Mouse (Mus musculus): Measurements from ENCODE around the gene Sirt2.

Gene Sirt2

GRCm38 (mm10) chr7:28814306-28815034 is 47.9 kb downstream of the Sirt2 start:
- DNase-seq (ENCODE audit: low read depth in 2 of 2, low spot score in 2 of 2), result no peak

DNA sequence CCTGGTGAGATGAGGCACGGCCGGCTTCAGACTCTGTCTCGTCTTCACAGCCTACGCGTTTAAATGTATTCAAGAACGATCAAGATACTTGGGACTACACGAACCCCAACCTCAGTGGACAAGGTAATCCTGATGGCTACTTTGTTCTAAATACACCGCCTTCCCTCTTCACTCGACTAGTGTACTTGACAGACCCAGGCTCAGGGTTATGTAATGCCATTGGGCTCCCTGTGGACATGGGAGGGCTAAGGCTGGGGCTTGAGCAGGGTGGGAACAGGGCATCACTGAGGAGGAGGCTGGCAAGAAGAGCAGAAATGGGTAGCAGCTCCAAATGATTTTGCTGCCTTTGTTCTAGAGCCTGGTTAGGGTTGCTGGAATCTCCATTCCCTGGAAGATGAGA is 48.7 kb downstream of the Sirt2 start:
- DNase-seq (ENCODE audit: low read depth in 2 of 2, low spot score in 2 of 2), result no peak

GRCm38 (mm10) chr7:28816201-28816600 is 49.7 kb downstream of the Sirt2 start:
- DNase-seq (ENCODE audit: low read depth in 2 of 2, low spot score in 2 of 2), result no peak

- DNase-seq (ENCODE audit: low read depth in 2 of 2, low spot score in 2 of 2), result no peak
Observed at GRCm38 (mm10) chr7:28816920-28817319, 50.4 kb downstream of the Sirt2 start.

DNA sequence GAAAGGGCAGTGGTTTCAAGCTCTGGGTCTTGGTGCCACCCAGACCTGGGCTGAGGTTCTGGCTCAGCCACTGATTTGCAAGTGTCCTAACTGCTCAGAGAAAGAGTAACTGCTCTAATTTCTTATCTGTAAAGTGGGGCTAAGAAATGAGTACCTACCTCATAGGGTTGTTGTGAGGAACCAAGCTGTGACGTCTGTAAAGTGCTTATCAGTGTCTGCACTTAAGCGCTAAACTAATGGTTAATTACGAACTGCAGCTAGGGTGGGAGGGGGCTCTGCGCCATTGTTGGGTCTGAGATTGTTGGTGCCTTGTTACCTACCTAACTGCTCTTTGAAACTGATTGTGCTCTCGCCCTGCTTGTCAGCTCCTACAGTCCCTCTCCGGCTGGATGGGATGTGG is 51.0 kb downstream of the Sirt2 start:
- DNase-seq (ENCODE audit: low read depth in 2 of 2, low spot score in 2 of 2), result no peak

GRCm38 (mm10) chr7:28817957-28818356 is 51.4 kb downstream of the Sirt2 start:
- no peak for DNase-seq (ENCODE audit: low read depth in 2 of 2, low spot score in 2 of 2)

DNA sequence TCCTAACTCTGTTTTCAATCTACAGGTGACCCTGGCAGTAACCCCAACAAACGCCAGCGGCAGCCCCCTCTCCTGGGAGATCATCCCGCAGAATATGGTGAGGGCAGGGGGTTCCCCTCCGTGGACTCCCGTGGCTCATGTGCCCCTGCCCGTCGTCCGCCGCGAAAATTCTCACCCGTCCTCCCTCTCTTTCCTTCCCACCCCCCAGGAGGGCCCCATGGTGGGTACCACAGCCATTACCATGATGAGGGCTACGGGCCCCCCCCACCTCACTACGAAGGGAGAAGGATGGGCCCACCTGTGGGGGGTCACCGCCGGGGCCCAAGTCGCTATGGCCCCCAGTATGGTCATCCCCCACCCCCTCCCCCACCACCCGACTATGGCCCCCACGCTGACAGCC is 51.9 kb downstream of the Sirt2 start:
- no peak for DNase-seq (ENCODE audit: low read depth in 2 of 2, low spot score in 2 of 2)

GRCm38 (mm10) chr7:28818861-28819452 is 52.4 kb downstream of the Sirt2 start:
- DNase-seq (ENCODE audit: low read depth in 2 of 2, low spot score in 2 of 2), result no peak

- DNase-seq (ENCODE audit: low read depth in 2 of 2, low spot score in 2 of 2), result no peak
Observed at GRCm38 (mm10) chr7:28819571-28819970, 53.0 kb downstream of the Sirt2 start.

GRCm38 (mm10) chr7:28820358-28821260 is 54.1 kb downstream of the Sirt2 start:
- no peak for DNase-seq (ENCODE audit: low read depth in 2 of 2, low spot score in 2 of 2)

DNA sequence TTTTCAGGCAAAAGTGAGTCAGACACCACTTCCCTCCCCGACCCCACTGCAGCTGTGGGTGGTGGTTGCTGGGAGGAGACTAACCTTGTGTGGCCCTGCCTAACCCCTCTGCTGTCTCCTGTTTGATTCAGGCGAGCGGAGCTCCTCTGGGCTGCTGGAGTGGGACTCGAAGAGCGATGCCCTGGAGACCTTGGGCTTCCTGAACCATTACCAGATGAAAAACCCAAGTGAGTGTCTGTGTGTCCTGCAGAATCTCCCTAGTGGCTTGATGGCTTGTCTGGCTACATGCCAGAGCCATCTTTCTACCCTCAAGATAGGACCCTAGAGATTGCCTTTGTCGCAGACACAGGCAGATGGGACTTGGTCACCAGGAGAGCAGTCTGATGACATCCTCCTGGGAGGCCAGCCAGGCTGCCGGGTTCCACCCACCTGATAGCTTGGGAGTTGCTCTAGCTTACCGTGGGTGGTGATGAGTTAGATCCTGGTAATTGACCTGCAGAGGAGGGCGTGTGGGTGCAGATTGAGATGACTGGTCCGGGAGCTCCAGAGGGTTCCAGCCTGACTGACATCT is 54.8 kb downstream of the Sirt2 start:
- peak in 1 of 2 experiments; percentile 51 for DNase-seq (ENCODE audit: low read depth in 2 of 2, low spot score in 2 of 2)

GRCm38 (mm10) chr7:28822556-28822955 is 56.0 kb downstream of the Sirt2 start:
- DNase-seq (ENCODE audit: low read depth in 2 of 2, low spot score in 2 of 2), result no peak

DNA sequence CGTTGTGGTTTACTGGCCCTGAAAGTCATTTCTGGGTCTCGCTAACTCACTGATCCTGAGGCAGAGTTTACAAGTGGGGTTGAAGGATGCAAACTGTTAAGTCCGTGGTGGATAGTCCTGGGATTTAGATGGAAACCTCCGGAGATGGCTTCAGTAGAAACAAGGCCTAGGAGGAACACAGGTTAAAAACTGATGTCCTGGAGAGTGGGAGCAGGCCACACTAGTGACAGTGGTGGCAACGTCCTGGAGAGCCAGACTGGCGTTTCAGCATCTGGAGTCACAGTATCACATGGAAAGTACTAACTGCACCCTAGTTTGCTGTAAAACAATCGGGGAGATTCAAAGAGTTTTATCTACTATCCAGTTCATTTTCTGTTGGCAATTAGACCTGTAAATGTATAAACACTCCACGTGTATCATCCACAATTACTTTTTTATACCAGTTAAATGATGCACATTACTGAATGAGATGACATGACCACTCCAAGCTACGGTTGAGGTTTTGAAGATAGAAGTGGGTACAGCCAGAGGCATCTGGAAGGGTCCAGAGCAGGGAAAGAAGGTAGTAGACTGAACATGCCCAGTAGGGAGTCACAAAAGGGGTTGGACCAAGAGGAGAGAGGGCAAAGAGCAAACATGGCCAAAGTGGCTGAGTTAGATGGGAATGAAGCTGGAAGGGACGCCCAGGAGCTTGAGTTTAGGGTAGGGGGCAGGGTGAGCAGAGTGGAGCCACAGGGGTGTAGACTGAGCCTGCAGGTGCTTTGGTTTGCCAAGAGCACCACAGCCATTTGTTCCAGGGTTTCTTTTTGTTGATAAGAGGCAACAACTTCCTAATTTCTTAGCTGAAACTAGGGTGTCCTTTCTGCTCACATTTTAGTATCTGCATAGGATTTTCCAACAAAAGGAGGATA is 56.7 kb downstream of the Sirt2 start:
- DNase-seq (ENCODE audit: low read depth in 2 of 2, low spot score in 2 of 2), result no peak

- DNase-seq (ENCODE audit: low read depth in 2 of 2, low spot score in 2 of 2), result no peak
Observed at GRCm38 (mm10) chr7:28823932-28824331, 57.4 kb downstream of the Sirt2 start.

- DNase-seq (ENCODE audit: low read depth in 2 of 2, low spot score in 2 of 2), result peak; percentile 75 to 86
Observed at GRCm38 (mm10) chr7:28824941-28825685, 58.6 kb downstream of the Sirt2 start, which contains the start of gene Ech1. TSS of gene Ech1 (plus strand) at chr7:28825217.

- DNase-seq (ENCODE audit: low read depth in 2 of 2, low spot score in 2 of 2), result peak in 1 of 2 experiments; percentile 39
Observed at GRCm38 (mm10) chr7:28825686-28826401, 59.3 kb downstream of the Sirt2 start.

GRCm38 (mm10) chr7:28826402-28826772 is 59.9 kb downstream of the Sirt2 start:
- DNase-seq (ENCODE audit: low read depth in 2 of 2, low spot score in 2 of 2), result no peak

DNA sequence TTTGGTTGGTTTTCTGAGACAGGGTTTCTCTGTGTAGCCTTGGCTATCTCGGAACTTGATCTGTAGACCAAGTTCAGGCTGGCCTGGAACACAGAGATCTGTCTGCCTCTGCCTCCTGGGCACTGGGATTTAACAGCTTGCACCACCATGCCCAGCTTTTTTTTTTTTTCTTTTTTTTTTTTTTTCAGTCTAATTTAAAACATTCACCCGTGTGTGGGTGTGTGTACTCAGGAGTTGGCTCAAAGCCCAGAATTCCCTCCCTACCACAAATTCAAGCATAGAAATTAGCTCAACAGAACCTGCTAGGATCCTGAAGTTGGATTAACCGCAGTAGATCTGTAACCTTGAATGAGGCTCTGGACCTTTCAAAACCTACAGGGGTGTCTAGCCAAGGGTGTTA is 60.8 kb downstream of the Sirt2 start:
- no peak for DNase-seq (ENCODE audit: low read depth in 2 of 2, low spot score in 2 of 2)

- no peak for DNase-seq (ENCODE audit: low read depth in 2 of 2, low spot score in 2 of 2)
Observed at GRCm38 (mm10) chr7:28829821-28830220, 63.3 kb downstream of the Sirt2 start.
